Mouse (Mus musculus) stomach, postnatal 0 days (tissue): ENCODE results near the gene Arhgap8. TPM values are rescaled to one million over a fixed set of nuclear protein-coding genes. Genes with fewer than 3 reads are reported as not detected.

Experiments used
- ATAC-seq: fragments of 200-750 bp; cut with Nextera tagmentation; 2 replicates; pipeline ENCODE4 v1.8.0; 2017; ENCODE audit not compliant: low FRiP score, low TSS enrichment
- DNase-seq: peaks from one replicate; pipeline ENCODE4 v3.0.0-alpha.2; 2016; ENCODE audit warnings: low spot score
- H3K27ac ChIP-seq: fragments of 300-500 bp; sonication (generic); replicated peaks from 2 replicates; pipeline ENCODE4 v1.5.1; 2014; ENCODE audit warnings: mild to moderate bottlenecking, control low read depth
- H3K27me3 ChIP-seq: fragments of 300-500 bp; sonication (generic); 2 replicates; pipeline ENCODE4 v1.6.1; 2014; ENCODE audit warnings: low read length; ENCODE audit not compliant: control insufficient read depth, insufficient read depth
- H3K36me3 ChIP-seq: fragments of 300-500 bp; sonication (generic); 2 replicates; pipeline ENCODE4 v1.6.1; 2014; ENCODE audit warnings: low read length, mixed read lengths; ENCODE audit not compliant: control insufficient read depth, insufficient read depth
- H3K4me1 ChIP-seq: fragments of 300-500 bp; sonication (generic); replicated peaks from 2 replicates; pipeline ENCODE4 v1.6.1; 2014; ENCODE audit warnings: antibody characterized with exemption; ENCODE audit not compliant: control insufficient read depth, insufficient read depth
- H3K4me2 ChIP-seq: fragments of 300-500 bp; sonication (generic); replicated peaks from 2 replicates; pipeline ENCODE4 v1.6.1; 2014; ENCODE audit warnings: low read depth, mild to moderate bottlenecking, control low read depth, moderate library complexity
- H3K4me3 ChIP-seq: fragments of 300-500 bp; sonication (generic); 2 replicates; pipeline ENCODE4 v1.5.1; 2014; ENCODE audit warnings: low read depth, low read length, control low read depth
- H3K9ac ChIP-seq: fragments of 300-500 bp; sonication (generic); 2 replicates; pipeline ENCODE4 v1.6.1; 2014; ENCODE audit warnings: mild to moderate bottlenecking, low read length, control low read depth, mixed read lengths
- H3K9me3 ChIP-seq: fragments of 300-500 bp; sonication (generic); 2 replicates; pipeline ENCODE4 v1.6.1; 2016; ENCODE audit warnings: low read length; ENCODE audit not compliant: control insufficient read depth
- CTCF ChIP-seq: IDR thresholded peaks from 2 replicates; pipeline ENCODE4 v1.5.1; 2016; ENCODE audit warnings: antibody characterized with exemption, low read depth, mild to moderate bottlenecking, moderate library complexity
- EP300 ChIP-seq: optimal IDR thresholded peaks from 2 replicates; pipeline ENCODE3; 2016; ENCODE audit warnings: antibody characterized with exemption
- WGBS: fragments of 180-500 bp; shearing (Covaris S2); extraction: QIAGEN DNeasy Blood & Tissue Kit; methylation state at CpG from one replicate; pipeline ENCODE4 v1.1.7; 2014; 5-methylcytosine and 5-hydroxymethylcytosine counted together
- polyA plus RNA-seq: library from polyadenylated mRNA; unstranded; fragments of >200 nt; fragmentation: Nextera tagmentation; extraction: Ambion mirVana; gene quantifications from 2 replicates; pipeline ENCODE4 v1.2.1, GENCODE M21; 2015

Gene Arhgap8
- polyA plus RNA-seq, result 20.2 and 22.0 TPM in 2 replicates

DNA sequence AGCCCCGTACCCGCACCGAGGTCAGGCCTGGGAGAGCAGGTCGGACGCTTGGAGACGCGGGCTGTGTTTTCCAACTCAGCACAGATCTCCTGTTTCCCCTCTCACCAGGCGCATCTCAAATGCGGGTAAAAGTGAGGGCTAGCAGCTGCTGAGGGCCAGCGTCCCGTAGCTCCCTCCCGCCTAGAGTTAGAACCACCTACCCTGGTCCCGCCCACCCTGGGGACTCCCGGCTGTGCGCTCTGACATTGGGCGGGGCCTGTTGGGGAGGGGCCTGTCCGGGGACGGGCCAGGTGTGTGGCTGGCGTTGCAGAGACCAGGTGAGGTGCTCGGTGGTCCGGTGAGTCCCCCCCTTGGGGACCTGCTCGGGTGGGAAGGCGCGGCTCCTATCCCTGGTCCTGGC, at the start of gene Arhgap8:
Gene Arhgap8 (plus strand): TSS at position 262 of the 400 bp plus-strand sequence.
- no peaks in the 10 kb centered on the region for H3K36me3 ChIP-seq
- H3K4me2 ChIP-seq, result peak within 1 kb of the TSS; percentile 98
- H3K4me1 ChIP-seq, result 0 out of 2 replicates have a peak, but pooled peaks cover 4% of the 10 kb centered on the region
- H3K27ac ChIP-seq, result peak within 1 kb of the TSS; percentile 67
- ATAC-seq (peak; percentile 87), DNase-seq (peak; percentile 93)
- TF ChIP-seq EP300, result no peak
- TF ChIP-seq CTCF, result no peak
- peak within 1 kb of the TSS; percentile 72 for H3K9ac ChIP-seq
- 3% methylated on average over 24 of the region's 24 CpGs for WGBS
- no peaks in the 10 kb centered on the region for H3K9me3 ChIP-seq
- H3K27me3 ChIP-seq, result no peaks in the 10 kb centered on the region
- H3K4me3 ChIP-seq, result peak within 1 kb of the TSS; percentile 54

DNA sequence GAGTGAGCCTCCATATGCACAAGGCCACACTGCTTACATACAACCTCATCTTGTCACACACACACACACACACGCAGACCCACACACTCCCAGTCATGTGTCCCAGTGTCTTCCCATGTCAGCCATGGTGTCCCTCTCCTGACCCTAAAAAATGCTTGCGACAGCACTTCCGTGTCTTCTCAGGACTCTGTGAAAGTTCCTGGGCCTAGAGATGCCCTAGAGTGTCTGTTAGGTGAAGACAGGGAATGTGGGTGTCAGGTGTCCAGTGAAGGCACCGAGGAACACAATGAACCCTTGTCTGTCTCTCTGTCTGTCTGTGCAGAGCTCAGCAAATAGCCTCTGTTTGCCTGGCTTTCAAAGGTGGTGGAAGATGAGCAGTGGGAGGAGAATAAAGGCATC, 49.2 kb upstream of the Arhgap8 start:
- peaks cover 4% of the 10 kb centered on the region; the same call in 1 of the 2 replicates for H3K4me1 ChIP-seq
- no peaks in the 10 kb centered on the region for H3K27me3 ChIP-seq
- no peak overlapping the region for H3K4me3 ChIP-seq
- H3K9ac ChIP-seq, result no peak overlapping the region
- WGBS, result 83% methylated on average over 4 of the region's 4 CpGs
- no peak overlapping the region for H3K27ac ChIP-seq
- H3K9me3 ChIP-seq, result no peaks in the 10 kb centered on the region
- H3K36me3 ChIP-seq, result no peaks in the 10 kb centered on the region
- no peak for ATAC-seq
- TF ChIP-seq EP300, result no peak
- no peak for TF ChIP-seq CTCF
- DNase-seq, result no peak
- H3K4me2 ChIP-seq, result no peak overlapping the region

DNA sequence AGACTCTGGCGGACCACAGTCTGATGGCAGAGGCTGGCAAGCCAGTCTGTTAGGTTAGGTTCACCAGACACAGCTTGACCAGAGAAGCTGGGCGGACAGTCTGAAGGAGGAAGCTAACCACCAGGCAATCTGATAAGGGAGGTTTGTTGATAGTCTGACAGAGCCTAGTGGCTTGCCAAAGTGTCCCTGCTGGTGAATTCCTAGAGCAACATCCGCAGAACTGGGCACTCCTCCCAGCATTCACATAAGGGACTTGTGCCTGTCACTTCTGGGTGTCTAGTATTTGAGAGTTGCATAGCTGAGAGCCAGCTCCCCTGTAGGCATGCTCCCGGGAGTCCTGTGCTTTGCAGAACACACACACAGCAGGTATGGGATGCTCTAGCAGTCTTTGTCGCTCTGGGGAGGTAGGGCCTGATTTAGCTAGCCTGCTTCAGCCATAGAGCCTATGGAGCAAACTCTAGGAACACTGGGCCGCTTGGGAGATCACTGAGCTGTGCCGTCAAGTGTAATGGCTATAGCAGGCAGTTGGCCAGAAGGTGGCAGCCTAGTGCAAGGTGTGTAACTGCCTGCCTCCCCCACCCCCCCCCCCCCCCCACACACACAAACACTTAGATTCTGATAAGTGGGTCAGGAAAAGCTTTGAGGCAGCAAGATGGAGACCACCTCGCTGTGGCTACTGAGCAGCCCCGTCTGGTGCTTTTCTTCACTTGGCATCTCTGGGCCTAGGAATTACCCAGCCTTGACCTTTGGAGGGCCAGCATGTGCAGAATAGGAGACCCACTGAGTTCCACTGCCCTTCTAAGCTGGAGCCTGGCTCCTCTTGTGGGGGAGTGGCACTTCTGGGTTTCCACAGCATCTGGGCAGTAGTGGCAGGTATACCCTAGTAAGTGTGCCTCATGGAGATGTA, 48.2 kb upstream of the Arhgap8 start:
- peaks cover 4% of the 10 kb centered on the region; the same call in 1 of the 2 replicates for H3K4me1 ChIP-seq
- no peaks in the 10 kb centered on the region for H3K9me3 ChIP-seq
- TF ChIP-seq CTCF (peak; percentile 68), EP300 (no peak)
- H3K4me2 ChIP-seq, result no peak overlapping the region
- H3K27me3 ChIP-seq, result no peaks in the 10 kb centered on the region
- H3K27ac ChIP-seq, result no peak overlapping the region
- H3K4me3 ChIP-seq, result no peak overlapping the region
- ATAC-seq (no peak), DNase-seq (peak; percentile 84)
- H3K36me3 ChIP-seq, result no peaks in the 10 kb centered on the region
- no peak overlapping the region for H3K9ac ChIP-seq
- WGBS, result 52% methylated on average over 9 of the region's 9 CpGs

DNA sequence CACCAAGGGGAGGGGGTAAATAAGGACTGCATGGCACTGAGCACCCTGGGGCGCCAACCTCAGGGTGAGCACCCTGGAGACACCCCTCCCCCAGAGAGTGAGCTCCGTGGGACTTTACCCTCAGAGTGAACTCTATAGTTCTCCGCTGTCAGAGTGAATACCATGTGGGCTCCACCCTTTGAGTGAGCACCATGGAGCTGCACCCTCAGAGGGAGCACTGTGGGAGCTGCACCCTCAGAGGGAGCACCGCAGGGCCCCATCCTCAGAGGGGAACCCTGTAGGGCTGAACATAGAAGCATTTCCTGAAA, 47.6 kb upstream of the Arhgap8 start:
- no peak for ATAC-seq
- Histone ChIP-seq H3K4me3 (no peak overlapping the region), H3K27me3 (no peaks in the 10 kb centered on the region)

DNA sequence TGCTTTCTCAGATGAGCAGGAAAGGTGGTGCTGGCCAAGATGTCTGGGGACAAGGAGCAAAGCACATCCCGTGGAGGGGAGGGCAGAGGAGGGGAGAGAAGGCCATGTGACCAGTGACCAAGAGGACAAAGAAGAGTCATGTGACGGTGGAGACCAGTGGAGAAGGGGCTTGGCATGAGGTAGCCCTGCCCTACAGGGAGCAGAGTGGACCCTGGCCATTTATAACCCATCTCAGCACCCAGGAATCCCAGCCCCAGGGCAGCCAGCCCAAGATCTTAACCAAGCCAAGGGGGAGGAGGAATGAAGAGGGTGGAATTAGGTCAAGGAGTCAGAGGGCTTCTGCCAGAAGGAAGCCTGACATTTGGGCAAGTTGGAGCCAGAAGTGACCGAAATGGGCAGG, 47.2 kb upstream of the Arhgap8 start:
- no peaks in the 10 kb centered on the region for H3K36me3 ChIP-seq
- 68% methylated on average over 3 of the region's 3 CpGs for WGBS
- H3K27me3 ChIP-seq, result no peaks in the 10 kb centered on the region
- DNase-seq (no peak), ATAC-seq (no peak)
- no peak overlapping the region for H3K4me2 ChIP-seq
- no peak for TF ChIP-seq CTCF
- TF ChIP-seq EP300, result no peak
- no peak overlapping the region for H3K4me3 ChIP-seq
- 0 out of 2 replicates have a peak overlapping the region, but pooled peaks have one; percentile 8 for H3K27ac ChIP-seq
- peaks cover 4% of the 10 kb centered on the region; the same call in 1 of the 2 replicates for H3K4me1 ChIP-seq
- no peak overlapping the region for H3K9ac ChIP-seq
- no peaks in the 10 kb centered on the region for H3K9me3 ChIP-seq

More for the DNA sequence above, 47.6 kb upstream of the Arhgap8 start:
- no peak for DNase-seq
- Histone ChIP-seq H3K9me3 (no peaks in the 10 kb centered on the region), H3K27ac (0 out of 2 replicates have a peak overlapping the region, but pooled peaks have one; percentile 8), H3K36me3 (no peaks in the 10 kb centered on the region), H3K4me2 (no peak overlapping the region), H3K9ac (no peak overlapping the region), H3K4me1 (peaks cover 4% of the 10 kb centered on the region; the same call in 1 of the 2 replicates)
- 58% methylated on average over 4 of the region's 4 CpGs for WGBS
- no peak for TF ChIP-seq CTCF
- TF ChIP-seq EP300, result no peak
